Mouse (Mus musculus): ENCODE measurements at regions not wholly inside any gene's neighbourhood (a gene's known extent, or its start where the extent isn't known, plus 50 kb on each side); places are given as distances from the start of the nearest gene placed in this dataset.
A peak's percentile ranks its signal among the peaks of the same experiment; 100 is the strongest.

- no peaks in the 10 kb centered on the region for H3K9me3 ChIP-seq
- H3K4me2 ChIP-seq: no peak overlapping the region
- H3K27ac ChIP-seq: no peak overlapping the region
- WGBS: 73% methylated on average over 7 of the region's 7 CpGs
- H3K36me3 ChIP-seq: no peaks in the 10 kb centered on the region
- no peaks in the 10 kb centered on the region for H3K27me3 ChIP-seq
- no peak overlapping the region for H3K9ac ChIP-seq
- H3K4me3 ChIP-seq: no peak overlapping the region
- no peak for ATAC-seq (ENCODE audit: insufficient number of reproducible peaks, low FRiP score, low TSS enrichment, low read depth)
- no peaks in the 10 kb centered on the region for H3K4me1 ChIP-seq
These were observed 391.8 kb upstream of the Zfp462 start for GRCm38 (mm10) chr4:54552864-54553618.

- Histone ChIP-seq H3K4me2 (no peak overlapping the region), H3K9ac (no peak overlapping the region), H3K4me3 (no peak overlapping the region), H3K36me3 (no peaks in the 10 kb centered on the region), H3K27me3 (no peaks in the 10 kb centered on the region), H3K9me3 (no peaks in the 10 kb centered on the region), H3K4me1 (no peaks in the 10 kb centered on the region), H3K27ac (no peak overlapping the region)
- WGBS: 70% methylated on average over 1 of the region's 1 CpGs
- ATAC-seq (ENCODE audit: insufficient number of reproducible peaks, low FRiP score, low TSS enrichment, low read depth): no peak
These were observed 381.8 kb upstream of the Zfp462 start for GRCm38 (mm10) chr4:54563075-54563474.

- no peak for ATAC-seq (ENCODE audit: insufficient number of reproducible peaks, low FRiP score, low TSS enrichment, low read depth)
- Histone ChIP-seq H3K4me2 (no peak overlapping the region), H3K36me3 (no peaks in the 10 kb centered on the region), H3K9ac (no peak overlapping the region), H3K27me3 (no peaks in the 10 kb centered on the region), H3K4me3 (no peak overlapping the region), H3K9me3 (no peaks in the 10 kb centered on the region), H3K27ac (no peak overlapping the region), H3K4me1 (no peaks in the 10 kb centered on the region)
These were observed 371.7 kb upstream of the Zfp462 start for GRCm38 (mm10) chr4:54573185-54573584.

- WGBS: 59% methylated on average over 6 of the region's 6 CpGs
- no peak overlapping the region for H3K4me3 ChIP-seq
- no peaks in the 10 kb centered on the region for H3K9me3 ChIP-seq
- H3K4me1 ChIP-seq: peaks cover 6% of the 10 kb centered on the region; the same call in 1 of the 2 replicates
- ATAC-seq (ENCODE audit: insufficient number of reproducible peaks, low FRiP score, low TSS enrichment, low read depth): no peak
- H3K9ac ChIP-seq: no peak overlapping the region
- H3K27ac ChIP-seq: no peak overlapping the region
- no peaks in the 10 kb centered on the region for H3K27me3 ChIP-seq
- H3K36me3 ChIP-seq: no peaks in the 10 kb centered on the region
- H3K4me2 ChIP-seq: no peak overlapping the region
These were observed 357.7 kb upstream of the Zfp462 start for GRCm38 (mm10) chr4:54587197-54587596.

GRCm38 (mm10) chr4:54588704-54589103, 356.1 kb upstream of the Zfp462 start:
- H3K27ac ChIP-seq: no peak overlapping the region
- H3K36me3 ChIP-seq: no peaks in the 10 kb centered on the region
- no peak for ATAC-seq (ENCODE audit: insufficient number of reproducible peaks, low FRiP score, low TSS enrichment, low read depth)
- no peak overlapping the region for H3K4me3 ChIP-seq
- no peak overlapping the region for H3K9ac ChIP-seq
- H3K27me3 ChIP-seq: no peaks in the 10 kb centered on the region
- peaks cover 6% of the 10 kb centered on the region; the same call in 1 of the 2 replicates for H3K4me1 ChIP-seq
- H3K4me2 ChIP-seq: no peak overlapping the region
- 55% methylated on average over 6 of the region's 6 CpGs for WGBS
- no peaks in the 10 kb centered on the region for H3K9me3 ChIP-seq

GRCm38 (mm10) chr4:54601671-54602512, 343.0 kb upstream of the Zfp462 start:
- peak overlapping the region; percentile 73 for H3K27ac ChIP-seq
- no peaks in the 10 kb centered on the region for H3K9me3 ChIP-seq
- peak; percentile 61 for ATAC-seq (ENCODE audit: insufficient number of reproducible peaks, low FRiP score, low TSS enrichment, low read depth)
- H3K4me1 ChIP-seq: peaks cover 11% of the 10 kb centered on the region
- WGBS: 39% methylated on average over 15 of the region's 15 CpGs
- no peak overlapping the region for H3K4me3 ChIP-seq
- H3K27me3 ChIP-seq: no peaks in the 10 kb centered on the region
- H3K36me3 ChIP-seq: no peaks in the 10 kb centered on the region
- no peak overlapping the region for H3K4me2 ChIP-seq
- H3K9ac ChIP-seq: no peak overlapping the region

GRCm38 (mm10) chr4:54602513-54603205, 342.2 kb upstream of the Zfp462 start:
- WGBS: 39% methylated on average over 6 of the region's 6 CpGs
- no peak for ATAC-seq (ENCODE audit: insufficient number of reproducible peaks, low FRiP score, low TSS enrichment, low read depth)
- H3K27ac ChIP-seq: 0 out of 2 replicates have a peak overlapping the region, but pooled peaks have one; percentile 54
- H3K4me3 ChIP-seq: no peak overlapping the region
- H3K9me3 ChIP-seq: no peaks in the 10 kb centered on the region
- H3K9ac ChIP-seq: no peak overlapping the region
- H3K4me2 ChIP-seq: no peak overlapping the region
- H3K27me3 ChIP-seq: no peaks in the 10 kb centered on the region
- H3K4me1 ChIP-seq: peaks cover 11% of the 10 kb centered on the region
- no peaks in the 10 kb centered on the region for H3K36me3 ChIP-seq

GRCm38 (mm10) chr4:54610101-54610500, 334.7 kb upstream of the Zfp462 start:
- Histone ChIP-seq H3K9ac (no peak overlapping the region), H3K27ac (no peak overlapping the region), H3K9me3 (no peaks in the 10 kb centered on the region), H3K4me3 (no peak overlapping the region), H3K36me3 (no peaks in the 10 kb centered on the region), H3K4me1 (no peaks in the 10 kb centered on the region), H3K27me3 (no peaks in the 10 kb centered on the region), H3K4me2 (no peak overlapping the region)
- 64% methylated on average over 5 of the region's 5 CpGs for WGBS
- no peak for ATAC-seq (ENCODE audit: insufficient number of reproducible peaks, low FRiP score, low TSS enrichment, low read depth)

GRCm38 (mm10) chr4:54611990-54612980, 332.6 kb upstream of the Zfp462 start:
- no peak overlapping the region for H3K9ac ChIP-seq
- 81% methylated on average over 7 of the region's 7 CpGs for WGBS
- H3K27me3 ChIP-seq: no peaks in the 10 kb centered on the region

GRCm38 (mm10) chr4:54613076-54613475, 331.8 kb upstream of the Zfp462 start:
- ATAC-seq (ENCODE audit: insufficient number of reproducible peaks, low FRiP score, low TSS enrichment, low read depth): no peak
- H3K4me1 ChIP-seq: no peaks in the 10 kb centered on the region
- H3K36me3 ChIP-seq: no peaks in the 10 kb centered on the region
- WGBS: 64% methylated on average over 3 of the region's 3 CpGs
- no peaks in the 10 kb centered on the region for H3K9me3 ChIP-seq
- no peak overlapping the region for H3K9ac ChIP-seq
- H3K4me2 ChIP-seq: no peak overlapping the region
- H3K4me3 ChIP-seq: no peak overlapping the region
- H3K27ac ChIP-seq: no peak overlapping the region
- H3K27me3 ChIP-seq: no peaks in the 10 kb centered on the region

More at GRCm38 (mm10) chr4:54611990-54612980, 332.6 kb upstream of the Zfp462 start:
- no peaks in the 10 kb centered on the region for H3K4me1 ChIP-seq
- H3K9me3 ChIP-seq: no peaks in the 10 kb centered on the region
- H3K36me3 ChIP-seq: no peaks in the 10 kb centered on the region
- no peak overlapping the region for H3K4me3 ChIP-seq
- no peak for ATAC-seq (ENCODE audit: insufficient number of reproducible peaks, low FRiP score, low TSS enrichment, low read depth)
- H3K4me2 ChIP-seq: no peak overlapping the region
- no peak overlapping the region for H3K27ac ChIP-seq

- H3K4me3 ChIP-seq: no peak overlapping the region
- WGBS: 71% methylated on average over 2 of the region's 2 CpGs
These were observed 331.2 kb upstream of the Zfp462 start for GRCm38 (mm10) chr4:54613611-54614010.

More at GRCm38 (mm10) chr4:54613611-54614010, 331.2 kb upstream of the Zfp462 start:
- Histone ChIP-seq H3K4me1 (no peaks in the 10 kb centered on the region), H3K27me3 (no peaks in the 10 kb centered on the region), H3K9ac (no peak overlapping the region), H3K36me3 (no peaks in the 10 kb centered on the region), H3K9me3 (no peaks in the 10 kb centered on the region), H3K4me2 (no peak overlapping the region), H3K27ac (no peak overlapping the region)
- ATAC-seq (ENCODE audit: insufficient number of reproducible peaks, low FRiP score, low TSS enrichment, low read depth): no peak
